Mouse (Mus musculus) frontal cortex, postnatal 10 days (tissue): Measurements from ENCODE around the gene Timm8b.

Experiments used
- DNase-seq, 2 experiments: peaks; one replicate each; pipeline ENCODE4 v3.0.0; 2022; ENCODE audit warnings: low spot score in 2 of 2, mixed read lengths in 1 of 2

The Timm8b gene

GRCm38 (mm10) chr9:50603189-50603997 is at the start of gene Timm8b, which contains the start of gene Sdhd:
TSS of gene Timm8b (plus strand) at chr9:50603910.
TSS of gene Sdhd (minus strand) at chr9:50603812.
- peak; percentile 93 for DNase-seq

GRCm38 (mm10) chr9:50554241-50555093 is 49.2 kb upstream of the Timm8b start, which contains the start of gene Il18:
TSS of gene Il18 (plus strand) at chr9:50554827.
- DNase-seq: peak; percentile 63 to 68

GRCm38 (mm10) chr9:50555094-50555446 is 48.6 kb upstream of the Timm8b start, which contains the start of gene Bco2:
TSS of gene Bco2 (minus strand) at chr9:50555181.
- no peak for DNase-seq

- no peak for DNase-seq
Observed at GRCm38 (mm10) chr9:50561145-50561917, 42.4 kb upstream of the Timm8b start, which contains the start of gene Tex12. TSS of gene Tex12 (minus strand) at chr9:50561325.

- no peak for DNase-seq
Observed at GRCm38 (mm10) chr9:50561918-50562360, 41.8 kb upstream of the Timm8b start.

- DNase-seq: no peak
Observed at GRCm38 (mm10) chr9:50565173-50565572, 38.5 kb upstream of the Timm8b start.

GRCm38 (mm10) chr9:50565940-50566339 is 37.8 kb upstream of the Timm8b start:
- DNase-seq: no peak

- no peak for DNase-seq
Observed at GRCm38 (mm10) chr9:50567372-50567771, 36.3 kb upstream of the Timm8b start.

- DNase-seq: no peak
Observed at GRCm38 (mm10) chr9:50567881-50568280, 35.8 kb upstream of the Timm8b start.

- DNase-seq: no peak
Observed at GRCm38 (mm10) chr9:50569599-50570525, 33.8 kb upstream of the Timm8b start.

- DNase-seq: no peak
Observed at GRCm38 (mm10) chr9:50580370-50580769, 23.3 kb upstream of the Timm8b start.

- no peak for DNase-seq
Observed at GRCm38 (mm10) chr9:50585145-50585818, 18.4 kb upstream of the Timm8b start.

GRCm38 (mm10) chr9:50586955-50587354 is 16.8 kb upstream of the Timm8b start:
- DNase-seq: no peak

- no peak for DNase-seq
Observed at GRCm38 (mm10) chr9:50590856-50591518, 12.7 kb upstream of the Timm8b start.

- DNase-seq: no peak
Observed at GRCm38 (mm10) chr9:50592955-50593354, 10.8 kb upstream of the Timm8b start.

GRCm38 (mm10) chr9:50593544-50593943 is 10.2 kb upstream of the Timm8b start:
- no peak for DNase-seq

- no peak for DNase-seq
Observed at GRCm38 (mm10) chr9:50594794-50595417, 8.8 kb upstream of the Timm8b start.

- DNase-seq: no peak
Observed at GRCm38 (mm10) chr9:50596973-50597372, 6.7 kb upstream of the Timm8b start.

GRCm38 (mm10) chr9:50601536-50601935 is 2.2 kb upstream of the Timm8b start:
- no peak for DNase-seq
